Mouse (Mus musculus): Measurements from ENCODE around the gene Kcnh1.

Kcnh1 gene

GRCm38 (mm10) chr1:192405136-192405535 lies 214.6 kb downstream of the Kcnh1 start:
- in situ Hi-C loops (cut with MseI, MboI) = no loop called here

- in situ Hi-C loops (cut with MseI, MboI) = no loop called here
Observed at GRCm38 (mm10) chr1:192406589-192406988, 216.0 kb downstream of the Kcnh1 start.

GRCm38 (mm10) chr1:192415813-192416212 lies 225.2 kb downstream of the Kcnh1 start:
- in situ Hi-C loops (cut with MseI, MboI) = no loop called here

- in situ Hi-C loops (cut with MseI, MboI) = no loop called here
Observed at GRCm38 (mm10) chr1:192416241-192416821, 225.8 kb downstream of the Kcnh1 start.

- in situ Hi-C loops (cut with MseI, MboI) = no loop called here
Observed at GRCm38 (mm10) chr1:192419176-192419575, 228.6 kb downstream of the Kcnh1 start.

GRCm38 (mm10) chr1:192421377-192422166 lies 231.0 kb downstream of the Kcnh1 start:
- in situ Hi-C loops (cut with MseI, MboI) = no loop called here

GRCm38 (mm10) chr1:192431423-192431822 lies 240.8 kb downstream of the Kcnh1 start:
- in situ Hi-C loops (cut with MseI, MboI) = no loop called here

- in situ Hi-C loops (cut with MseI, MboI) = no loop called here
Observed at GRCm38 (mm10) chr1:192435503-192435902, 244.9 kb downstream of the Kcnh1 start.

- in situ Hi-C loops (cut with MseI, MboI) = no loop called here
Observed at GRCm38 (mm10) chr1:192439151-192439837, 248.7 kb downstream of the Kcnh1 start.

- in situ Hi-C loops (cut with MseI, MboI) = no loop called here
Observed at GRCm38 (mm10) chr1:192442772-192443445, 252.3 kb downstream of the Kcnh1 start.

GRCm38 (mm10) chr1:192443998-192444657 lies 253.6 kb downstream of the Kcnh1 start:
- in situ Hi-C loops (cut with MseI, MboI) = no loop called here

GRCm38 (mm10) chr1:192444658-192445447 lies 254.3 kb downstream of the Kcnh1 start:
- in situ Hi-C loops (cut with MseI, MboI) = no loop called here

GRCm38 (mm10) chr1:192446158-192446557 lies 255.6 kb downstream of the Kcnh1 start:
- in situ Hi-C loops (cut with MseI, MboI) = no loop called here

GRCm38 (mm10) chr1:192447666-192448065 lies 257.1 kb downstream of the Kcnh1 start:
- in situ Hi-C loops (cut with MseI, MboI) = no loop called here

GRCm38 (mm10) chr1:192448512-192448911 lies 257.9 kb downstream of the Kcnh1 start:
- in situ Hi-C loops (cut with MseI, MboI) = no loop called here

GRCm38 (mm10) chr1:192449572-192450351 lies 259.2 kb downstream of the Kcnh1 start:
- in situ Hi-C loops (cut with MseI, MboI) = no loop called here

GRCm38 (mm10) chr1:192450425-192450824 lies 259.9 kb downstream of the Kcnh1 start:
- in situ Hi-C loops (cut with MseI, MboI) = no loop called here

GRCm38 (mm10) chr1:192451722-192452121 lies 261.1 kb downstream of the Kcnh1 start:
- in situ Hi-C loops (cut with MseI, MboI) = no loop called here

- in situ Hi-C loops (cut with MseI, MboI) = no loop called here
Observed at GRCm38 (mm10) chr1:192454501-192454900, 263.9 kb downstream of the Kcnh1 start.

- in situ Hi-C loops (cut with MseI, MboI) = no loop called here
Observed at GRCm38 (mm10) chr1:192454981-192455380, 264.4 kb downstream of the Kcnh1 start.
